Mouse (Mus musculus) lung, postnatal 0 days (tissue): ENCODE results near the gene Cmtm7.
A peak's percentile ranks its signal among the peaks of the same experiment; 100 is the strongest.

ENCODE experiments used
- CTCF ChIP-seq: IDR thresholded peaks from 2 replicates; pipeline ENCODE4 v1.5.1; 2016; ENCODE audit warnings: antibody characterized with exemption, mild to moderate bottlenecking
- EP300 ChIP-seq: IDR thresholded peaks from 2 replicates; pipeline ENCODE4 v1.6.1; 2016; ENCODE audit warnings: antibody characterized with exemption, mild to moderate bottlenecking, control low read depth

GRCm38 (mm10) chr9:114797329-114798004 lies 15.8 kb upstream of the Cmtm7 start:
- TF ChIP-seq CTCF, result peak; percentile 99
- TF ChIP-seq EP300, result no peak
